Mouse (Mus musculus) ES-E14 (cell line): ENCODE data around the gene Krt2.

ENCODE experiments used
- CHD2 ChIP-seq: IDR thresholded peaks from 2 replicates; pipeline ENCODE4 v1.6.1; 2014; ENCODE audit warnings: mild to moderate bottlenecking, low read depth, low read length, inconsistent platforms
- MAFK ChIP-seq: IDR thresholded peaks from 2 replicates; pipeline ENCODE4 v1.6.1; 2014; ENCODE audit warnings: mild to moderate bottlenecking, low read depth, low read length, inconsistent platforms; ENCODE audit not compliant: insufficient read depth
- ZC3H11A ChIP-seq: IDR thresholded peaks from 2 replicates; pipeline ENCODE4 v1.6.1; 2012; ENCODE audit warnings: low read depth, mild to moderate bottlenecking, inconsistent platforms, low read length, borderline replicate concordance
- ZNF384 ChIP-seq: IDR thresholded peaks from 2 replicates; pipeline ENCODE4 v1.6.1; 2012; ENCODE audit warnings: low read depth, low read length, inconsistent platforms

DNA sequence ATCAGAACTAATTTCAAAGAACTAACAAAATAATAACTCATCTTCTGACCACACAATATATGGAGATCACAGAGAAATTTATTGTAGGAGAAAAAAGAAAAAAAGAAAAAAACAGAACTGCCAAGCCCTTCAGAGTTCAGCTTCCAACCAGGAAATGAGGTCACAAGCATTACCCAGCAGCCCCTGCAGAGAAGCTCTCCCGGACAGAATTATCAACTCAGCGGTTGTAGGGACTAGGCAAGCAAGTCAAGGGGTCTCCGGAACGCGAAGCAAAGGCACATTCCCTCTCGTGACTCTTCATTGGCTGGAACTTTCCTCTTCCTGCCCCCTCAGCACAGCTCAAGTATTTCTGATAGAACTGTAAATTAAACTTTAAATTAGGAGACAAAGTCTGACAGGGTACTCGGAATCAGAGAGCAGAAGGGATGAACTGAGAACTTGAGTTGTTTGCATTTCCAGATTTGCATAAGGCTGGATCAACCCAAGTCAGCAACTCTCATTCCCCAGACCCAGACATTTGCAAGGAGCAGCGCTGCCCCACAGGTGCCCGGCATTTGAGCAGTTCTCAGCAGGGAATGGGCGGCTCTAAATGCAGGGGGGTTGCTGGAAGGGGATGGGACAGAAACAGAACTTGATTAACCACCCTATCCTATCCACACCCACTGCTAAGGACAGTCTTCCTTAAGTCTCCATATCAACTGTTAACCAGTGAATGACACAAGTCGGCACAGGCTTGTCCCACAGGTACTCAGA lies 40.9 kb upstream of the Krt2 start:
- no peak for TF ChIP-seq ZC3H11A
- no peak for TF ChIP-seq CHD2
- TF ChIP-seq MAFK, result no peak
- no peak for TF ChIP-seq ZNF384
